23 mouse cellular contexts compared by ENCODE assay signal in genomic region chr9:67066616-67067015, GRCm38 (mm10). TPM values are rescaled to one million over a fixed set of nuclear protein-coding genes. Genes with fewer than 3 reads are reported as not detected.
A peak's percentile ranks its signal among the peaks of the same experiment; 100 is the strongest.
DNase-seq lines count a peak whose midpoint lies in the region; ATAC-seq and TF ChIP-seq lines count a peak whose summit lies in the region.
"Had no signal": no experiment of that assay in that cellular context is flagged by ENCODE, and none has a peak within 500 bp of the region (broad histone marks: within the 10 kb centered on the region; RNA-seq: fewer than 3 reads in every experiment).

No protein-coding gene starts in this region.

- H3K4me1 ChIP-seq in heart, adult 2 months (ENCODE audit: control insufficient read depth, insufficient read depth, low read length), result no peaks in the 10 kb centered on the region
- H3K4me1 ChIP-seq in limb, embryonic 12.5 days (replicated peaks), result peaks cover 4% of the 10 kb centered on the region; the same call in 1 of the 2 replicates
- H3K4me1 ChIP-seq in forebrain, embryonic 10.5 days, result peaks cover 9% of the 10 kb centered on the region

- TF ChIP-seq CTCF in heart, adult 2 months (IDR thresholded peaks at IDR 0.05), result no peak

- no peak overlapping the region for H3K4me2 ChIP-seq in limb, embryonic 12.5 days
- H3K4me2 ChIP-seq: embryonic facial prominence, embryonic 12.5 days; forebrain, embryonic 12.5 days had no signal

- no peaks in the 10 kb centered on the region for H3K9me3 ChIP-seq in limb, embryonic 12.5 days
- H3K9me3 ChIP-seq in forebrain, embryonic 10.5 days, result no peaks in the 10 kb centered on the region
- H3K9me3 ChIP-seq: embryonic facial prominence, embryonic 10.5 days; embryonic facial prominence, embryonic 12.5 days; forebrain, embryonic 12.5 days; G1E had no signal

- no peak for TF ChIP-seq POLR2A in heart, adult 2 months (IDR thresholded peaks at IDR 0.05; ENCODE audit: insufficient read depth, low read depth, low read length)

- no peak overlapping the region for H3K27ac ChIP-seq in heart, adult 2 months
- H3K27ac ChIP-seq in limb, embryonic 12.5 days, result peak overlapping the region; percentile 1; the same call in 1 of the 2 replicates
- H3K27ac ChIP-seq in forebrain, embryonic 10.5 days, result no peak overlapping the region
- H3K27ac ChIP-seq: embryonic facial prominence, embryonic 10.5 days; embryonic facial prominence, embryonic 12.5 days; forebrain, embryonic 12.5 days had no signal

- intact Hi-C loops in heart, adult 2 months (cut with DNase I), result no loop called here

- no peaks in the 10 kb centered on the region for H3K36me3 ChIP-seq in heart, adult 2 months (ENCODE audit: control insufficient read depth, insufficient read depth, low read length)
- no peaks in the 10 kb centered on the region for H3K36me3 ChIP-seq in limb, embryonic 12.5 days
- no peaks in the 10 kb centered on the region for H3K36me3 ChIP-seq in forebrain, embryonic 10.5 days (replicated peaks)
- H3K36me3 ChIP-seq: embryonic facial prominence, embryonic 10.5 days; embryonic facial prominence, embryonic 12.5 days; forebrain, embryonic 12.5 days; G1E had no signal

- DNase-seq in heart, adult 11 months, result peak; percentile 51
- no peak for DNase-seq in heart, adult 2 months
- no peak for DNase-seq in forebrain, embryonic 10.5 days (ENCODE audit: extremely low spot score, low spot score)
- DNase-seq in adrenal gland, postnatal 10 days, result no peak
- DNase-seq: adrenal gland, adult 8-10 months; adrenal gland, postnatal 25 days; B cell, adult 2 months; cerebellum, adult 11-12 months; cerebellum, adult 2 months; cerebellum, adult 9-10 months; cerebellum, postnatal 10 days; cerebellum, postnatal 25 days had no signal

- 95% methylated on average over 6 of the region's 6 CpGs for WGBS in heart, adult 2 months
- 50% methylated on average over 6 of the region's 6 CpGs for WGBS in limb, embryonic 12.5 days
- 91% methylated on average over 6 of the region's 6 CpGs for WGBS in forebrain, embryonic 10.5 days

- TF ChIP-seq EP300 in heart, adult 2 months (IDR thresholded peaks at IDR 0.05; ENCODE audit: insufficient read depth, low read depth, low read length), result no peak

- H3K4me3 ChIP-seq in heart, adult 2 months, result no peak overlapping the region
- no peak overlapping the region for H3K4me3 ChIP-seq in limb, embryonic 12.5 days (replicated peaks)
- H3K4me3 ChIP-seq in forebrain, embryonic 10.5 days, result no peak overlapping the region
- H3K4me3 ChIP-seq: embryonic facial prominence, embryonic 10.5 days; embryonic facial prominence, embryonic 12.5 days; forebrain, embryonic 12.5 days had no signal

- H3K79me2 ChIP-seq in heart, adult 2 months (replicated peaks; ENCODE audit: control insufficient read depth, insufficient read depth, low read length), result no peaks in the 10 kb centered on the region

- peak; percentile 59; the same call in 1 of the 2 replicates for ATAC-seq in limb, embryonic 12.5 days (ENCODE audit: insufficient number of reproducible peaks, insufficient read depth, low FRiP score, low TSS enrichment, low read depth)
- ATAC-seq: activated CD4-positive, CD25-positive, alpha-beta regulatory T cell, adult 4 months; CD4-positive, CD25-positive, alpha-beta regulatory T cell, adult 4 months; forebrain, embryonic 14.5 days; forebrain, embryonic 16.5 days; Patski had no signal

- no peak overlapping the region for H3K9ac ChIP-seq in heart, adult 2 months (ENCODE audit: low read depth, low read length)
- H3K9ac ChIP-seq in limb, embryonic 12.5 days (replicated peaks), result no peak overlapping the region
- H3K9ac ChIP-seq: embryonic facial prominence, embryonic 12.5 days; forebrain, embryonic 12.5 days had no signal

- no peaks in the 10 kb centered on the region for H3K27me3 ChIP-seq in heart, adult 2 months (ENCODE audit: control insufficient read depth, insufficient read depth, low read length)
- no peaks in the 10 kb centered on the region for H3K27me3 ChIP-seq in limb, embryonic 12.5 days
- H3K27me3 ChIP-seq in forebrain, embryonic 10.5 days (ENCODE audit: poor library complexity, severe bottlenecking), result no peaks in the 10 kb centered on the region
- H3K27me3 ChIP-seq: CH12.LX; embryonic facial prominence, embryonic 12.5 days; forebrain, embryonic 12.5 days; Patski had no signal

RNA-seq across cellular contexts. Expression of gene Tpm1, which starts 17.4 kb away (rescaled TPM):
- over 10,000 TPM in 1 of 2 experiments, 1,000 to 10,000 TPM in 1; 9,950 to 10,380 TPM for total RNA-seq in heart, adult 2 months (2021)
- polyA plus RNA-seq in heart, adult 2 months (2012; rRNA removed), result 5,659 and 10,700 TPM in 2 replicates
- polyA plus RNA-seq in limb, embryonic 12.5 days (2016; fragmentation: Nextera tagmentation; extraction: Ambion mirVana), result 555 and 579 TPM in 2 replicates
- 334 and 342 TPM in 2 replicates for polyA plus RNA-seq in forebrain, embryonic 10.5 days (2016; fragmentation: Nextera tagmentation; extraction: Ambion mirVana)
- 100 to 1,000 TPM; 371 to 920 TPM for total RNA-seq in adrenal gland, postnatal 10 days (2021)
